ENCODE assay signal across 9 mouse cellular contexts in the genomic region with DNA sequence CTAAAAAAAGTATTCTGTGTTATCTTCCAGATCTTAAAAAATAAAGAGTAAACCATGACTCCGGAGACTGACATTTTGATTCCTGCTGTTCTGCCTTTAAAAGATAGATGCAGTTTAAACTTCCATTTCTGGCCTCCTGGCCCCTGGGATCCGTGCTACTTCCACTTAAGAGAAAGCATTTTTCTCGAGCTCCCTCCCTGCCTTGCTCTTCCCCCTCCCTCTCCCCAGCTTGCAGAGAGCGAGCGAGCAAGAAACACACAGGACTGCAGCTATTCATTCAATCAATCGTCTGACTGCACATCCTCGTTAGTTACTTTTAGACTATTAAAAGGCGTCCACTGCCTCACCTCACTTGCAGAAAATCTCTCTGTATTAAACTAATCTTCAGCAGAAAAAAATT.
DNase-seq lines count a peak whose midpoint lies in the region; ATAC-seq and TF ChIP-seq lines count a peak whose summit lies in the region.
"Had no signal": no experiment of that assay in that cellular context is flagged by ENCODE, and none has a peak within 500 bp of the region (broad histone marks: within the 10 kb centered on the region; RNA-seq: fewer than 3 reads in every experiment).

No protein-coding gene starts in this region.

- TF ChIP-seq POLR2A in cortical plate, adult 2 months (IDR thresholded peaks at IDR 0.05; ENCODE audit: extremely low read depth, insufficient read depth, low read length), result peak; percentile 62; the same call in 1 of the 2 replicates

- WGBS in heart, embryonic 15.5 days, result 21% methylated on average over 8 of the region's 8 CpGs
- WGBS in hindbrain, embryonic 10.5 days, result 17% methylated on average over 8 of the region's 8 CpGs
- 14% methylated on average over 8 of the region's 8 CpGs for WGBS in midbrain, embryonic 15.5 days

- no peaks in the 10 kb centered on the region for H3K9me3 ChIP-seq in heart, embryonic 15.5 days (replicated peaks)
- no peaks in the 10 kb centered on the region for H3K9me3 ChIP-seq in hindbrain, embryonic 10.5 days
- no peaks in the 10 kb centered on the region for H3K9me3 ChIP-seq in midbrain, embryonic 15.5 days
- H3K9me3 ChIP-seq: limb, embryonic 13.5 days had no signal

- H3K36me3 ChIP-seq in heart, embryonic 15.5 days, result no peaks in the 10 kb centered on the region
- H3K36me3 ChIP-seq in hindbrain, embryonic 10.5 days, result no peaks in the 10 kb centered on the region
- 0 out of 2 replicates have a peak, but pooled peaks cover 3% of the 10 kb centered on the region for H3K36me3 ChIP-seq in midbrain, embryonic 15.5 days (replicated peaks)
- H3K36me3 ChIP-seq: limb, embryonic 13.5 days had no signal

- peaks cover 8% of the 10 kb centered on the region; the same call in 1 of the 2 replicates for H3K4me1 ChIP-seq in heart, embryonic 15.5 days (replicated peaks)
- peaks cover 4% of the 10 kb centered on the region; the same call in 1 of the 2 replicates for H3K4me1 ChIP-seq in cortical plate, adult 2 months (ENCODE audit: control insufficient read depth, insufficient read depth, low read length)
- H3K4me1 ChIP-seq in hindbrain, embryonic 10.5 days (replicated peaks), result peaks cover 20% of the 10 kb centered on the region
- H3K4me1 ChIP-seq in midbrain, embryonic 15.5 days, result peaks cover 10% of the 10 kb centered on the region

- ATAC-seq in heart, embryonic 15.5 days (replicated peaks; ENCODE audit: insufficient number of reproducible peaks, insufficient read depth, low FRiP score, low read depth), result no peak
- ATAC-seq in midbrain, embryonic 15.5 days (replicated peaks), result peak; percentile 75

- no peak overlapping the region for H3K27ac ChIP-seq in heart, embryonic 15.5 days
- H3K27ac ChIP-seq in cortical plate, adult 2 months (ENCODE audit: insufficient read depth, low read length), result no peak overlapping the region
- peak overlapping the region; percentile 47; the same call in 1 of the 2 replicates for H3K27ac ChIP-seq in hindbrain, embryonic 10.5 days
- peak overlapping the region; percentile 53 for H3K27ac ChIP-seq in midbrain, embryonic 15.5 days
- no peak overlapping the region for H3K27ac ChIP-seq in gastrocnemius, adult 2 months
- H3K27ac ChIP-seq: limb, embryonic 13.5 days had no signal

- no peak overlapping the region for H3K9ac ChIP-seq in heart, embryonic 15.5 days
- H3K9ac ChIP-seq in midbrain, embryonic 15.5 days, result no peak overlapping the region; the same call in 1 of the 2 replicates
- H3K9ac ChIP-seq: limb, embryonic 13.5 days had no signal

- intact Hi-C loops in heart, postnatal 10 days (cut with DNase I), result no loop called here
- intact Hi-C loops in gastrocnemius, adult 2 months (cut with DNase I), result no loop called here

- DNase-seq in heart, postnatal 10 days, result no peak
- DNase-seq in hindbrain, embryonic 10.5 days (ENCODE audit: low spot score), result no peak
- no peak for DNase-seq in spleen, postnatal 36 days (ENCODE audit: low spot score in 2 of 2)
- no peak for DNase-seq in gastrocnemius, adult 2 months
- no peak for DNase-seq in ovary, postnatal 14 days (ENCODE audit: low spot score)

- H3K4me2 ChIP-seq in heart, embryonic 15.5 days, result peak overlapping the region; percentile 32
- H3K4me2 ChIP-seq in midbrain, embryonic 15.5 days, result peak overlapping the region; percentile 43
- H3K4me2 ChIP-seq: limb, embryonic 13.5 days had no signal

- H3K4me3 ChIP-seq in heart, embryonic 15.5 days, result no peak overlapping the region
- peak overlapping the region; percentile 36 for H3K4me3 ChIP-seq in cortical plate, adult 2 months (ENCODE audit: insufficient read depth, low read length)
- no peak overlapping the region for H3K4me3 ChIP-seq in hindbrain, embryonic 10.5 days
- H3K4me3 ChIP-seq in midbrain, embryonic 15.5 days, result peak overlapping the region; percentile 17
- no peak overlapping the region for H3K4me3 ChIP-seq in gastrocnemius, adult 2 months
- H3K4me3 ChIP-seq: limb, embryonic 13.5 days had no signal

- no peak for TF ChIP-seq CTCF in cortical plate, adult 2 months (IDR thresholded peaks at IDR 0.05; ENCODE audit: extremely low read depth, insufficient read depth, low read length)
- no peak for TF ChIP-seq CTCF in gastrocnemius, adult 2 months (IDR thresholded peaks at IDR 0.05)

- no peaks in the 10 kb centered on the region for H3K27me3 ChIP-seq in heart, embryonic 15.5 days
- H3K27me3 ChIP-seq in hindbrain, embryonic 10.5 days (ENCODE audit: insufficient read depth, poor library complexity, severe bottlenecking), result no peaks in the 10 kb centered on the region
- no peaks in the 10 kb centered on the region for H3K27me3 ChIP-seq in midbrain, embryonic 15.5 days (replicated peaks)
- H3K27me3 ChIP-seq: limb, embryonic 13.5 days had no signal

Comparison
In these comparisons a context has a peak if more than half of its experiments do, and no peak if none do; other contexts are left out.
1. H3K27ac ChIP-seq: peak in hindbrain, embryonic 10.5 days (single experiment) and midbrain, embryonic 15.5 days (single experiment); none in heart, embryonic 15.5 days (single experiment), cortical plate, adult 2 months (single experiment) and gastrocnemius, adult 2 months (single experiment).
2. H3K4me3 ChIP-seq: peak in cortical plate, adult 2 months (single experiment) and midbrain, embryonic 15.5 days (single experiment); none in heart, embryonic 15.5 days (single experiment), hindbrain, embryonic 10.5 days (single experiment) and gastrocnemius, adult 2 months (single experiment).